Mouse (Mus musculus): Measurements from ENCODE around the gene Smg6. TPM values are rescaled to one million over a fixed set of nuclear protein-coding genes. Genes with fewer than 3 reads are reported as not detected.

Gene Smg6
- total RNA-seq, 2 experiments from 2014 or later: 30.3 to 31.4 TPM

GRCm38 (mm10) chr11:75045822-75046221, 120.2 kb downstream of the Smg6 start:
- DNase-seq (ENCODE audit: low spot score in 2 of 2): no peak

- DNase-seq (ENCODE audit: low spot score in 2 of 2): no peak
These were observed 121.0 kb downstream of the Smg6 start for GRCm38 (mm10) chr11:75046638-75047037.

DNA sequence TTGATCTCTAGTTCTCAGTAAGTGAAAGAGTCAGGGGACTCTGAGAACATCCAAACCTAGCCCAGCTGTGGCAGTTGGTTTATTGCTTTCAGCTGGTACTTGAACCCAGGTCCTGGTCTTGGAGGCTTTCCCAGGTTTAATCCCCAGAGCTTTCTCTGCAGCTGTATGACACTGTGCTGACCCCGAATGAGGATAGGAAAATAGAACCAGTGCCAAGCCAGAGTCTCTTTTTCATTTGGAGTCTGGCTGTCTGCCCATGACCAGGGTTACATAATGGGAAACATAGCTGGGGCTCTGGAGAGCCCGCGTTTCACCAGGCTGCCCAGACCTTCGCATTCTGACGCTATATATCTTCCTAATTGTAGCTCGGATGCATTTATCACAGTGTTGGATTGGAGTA, 121.4 kb downstream of the Smg6 start:
- DNase-seq (ENCODE audit: low spot score in 2 of 2): peak; percentile 53 to 64

GRCm38 (mm10) chr11:75047736-75048407, 122.2 kb downstream of the Smg6 start:
- no peak for DNase-seq (ENCODE audit: low spot score in 2 of 2)

- no peak for DNase-seq (ENCODE audit: low spot score in 2 of 2)
These were observed 123.5 kb downstream of the Smg6 start for GRCm38 (mm10) chr11:75049146-75049545.

- no peak for DNase-seq (ENCODE audit: low spot score in 2 of 2)
These were observed 124.2 kb downstream of the Smg6 start for GRCm38 (mm10) chr11:75049807-75050206.

GRCm38 (mm10) chr11:75051239-75051638, 125.6 kb downstream of the Smg6 start:
- DNase-seq (ENCODE audit: low spot score in 2 of 2): no peak

DNA sequence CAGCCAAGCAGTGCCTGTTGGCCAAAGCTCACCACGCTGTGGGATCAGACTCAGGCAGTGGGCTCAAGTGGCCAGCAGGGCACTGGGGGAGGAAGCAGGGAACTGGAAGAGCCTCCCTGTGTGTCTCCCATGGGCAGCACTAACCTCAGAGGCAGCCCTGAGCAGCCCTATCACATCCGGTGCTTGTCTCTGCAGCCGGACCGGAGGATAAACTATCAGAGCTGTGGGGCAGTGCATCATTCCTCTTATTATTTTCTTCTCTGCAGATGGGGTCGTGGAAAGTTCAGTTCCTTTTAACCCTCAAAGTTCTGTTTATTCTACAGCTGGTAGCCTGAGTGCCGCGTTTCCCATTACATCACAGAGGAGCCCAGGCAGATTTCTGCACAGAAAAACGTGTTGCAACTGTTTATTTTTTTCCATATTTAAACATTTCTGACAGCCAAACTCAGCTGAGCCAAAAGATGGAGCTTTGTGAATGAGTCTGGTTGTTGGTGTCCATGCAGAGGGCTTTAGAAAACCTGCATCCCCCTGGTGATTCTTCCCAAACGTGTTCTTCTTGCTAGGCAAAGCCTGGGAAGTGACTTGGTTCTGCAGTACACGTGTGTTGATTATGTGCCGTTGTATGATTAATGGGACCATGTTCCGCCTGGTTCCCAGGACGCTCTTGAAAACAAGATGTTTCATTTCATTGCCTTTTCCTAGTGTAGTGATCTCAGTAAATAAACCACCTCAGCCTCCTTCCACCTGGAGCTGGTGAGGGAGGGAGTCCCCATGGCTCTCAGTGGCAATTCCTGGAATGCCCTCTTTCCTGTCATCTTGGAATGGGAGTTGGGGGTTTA, 126.3 kb downstream of the Smg6 start:
- no peak for DNase-seq (ENCODE audit: low spot score in 2 of 2)

DNA sequence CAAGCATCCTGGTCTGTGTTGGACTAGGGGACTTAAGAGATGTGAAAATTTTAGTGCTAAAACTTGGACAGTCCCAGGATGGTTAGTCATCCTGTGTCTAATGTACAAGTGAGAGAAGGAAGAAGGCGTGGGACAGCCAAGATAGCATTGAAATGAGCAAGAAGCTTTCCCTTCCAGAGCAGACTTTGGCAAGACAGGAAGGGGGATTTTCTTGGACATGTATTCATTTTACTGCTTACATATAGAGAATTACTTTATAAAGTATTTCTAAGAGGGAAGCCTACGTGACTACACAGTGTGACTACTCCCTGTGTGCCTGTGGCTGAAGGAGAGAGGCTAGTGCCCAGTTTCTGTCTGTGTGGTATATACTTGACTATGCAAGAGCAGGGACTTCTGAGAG, 127.4 kb downstream of the Smg6 start:
- no peak for DNase-seq (ENCODE audit: low spot score in 2 of 2)

DNA sequence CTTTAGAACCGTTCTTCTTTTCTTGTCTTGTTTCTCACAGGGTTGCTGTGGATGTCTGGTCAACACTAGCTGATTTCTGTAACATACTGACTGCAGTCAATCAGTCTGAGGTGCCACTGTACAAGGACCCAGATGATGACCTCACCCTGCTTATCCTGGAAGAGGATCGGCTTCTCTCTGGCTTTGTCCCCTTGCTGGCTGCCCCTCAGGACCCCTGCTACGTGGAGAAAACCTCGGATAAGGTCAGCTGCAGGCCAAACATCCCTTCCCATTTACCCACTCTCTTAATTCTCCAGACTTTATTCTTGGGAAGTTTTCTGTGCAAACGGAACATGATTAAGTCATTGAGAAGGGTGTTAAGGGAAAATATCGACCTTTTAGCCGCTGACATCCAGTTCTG, 128.1 kb downstream of the Smg6 start:
- no peak for DNase-seq (ENCODE audit: low spot score in 2 of 2)

DNA sequence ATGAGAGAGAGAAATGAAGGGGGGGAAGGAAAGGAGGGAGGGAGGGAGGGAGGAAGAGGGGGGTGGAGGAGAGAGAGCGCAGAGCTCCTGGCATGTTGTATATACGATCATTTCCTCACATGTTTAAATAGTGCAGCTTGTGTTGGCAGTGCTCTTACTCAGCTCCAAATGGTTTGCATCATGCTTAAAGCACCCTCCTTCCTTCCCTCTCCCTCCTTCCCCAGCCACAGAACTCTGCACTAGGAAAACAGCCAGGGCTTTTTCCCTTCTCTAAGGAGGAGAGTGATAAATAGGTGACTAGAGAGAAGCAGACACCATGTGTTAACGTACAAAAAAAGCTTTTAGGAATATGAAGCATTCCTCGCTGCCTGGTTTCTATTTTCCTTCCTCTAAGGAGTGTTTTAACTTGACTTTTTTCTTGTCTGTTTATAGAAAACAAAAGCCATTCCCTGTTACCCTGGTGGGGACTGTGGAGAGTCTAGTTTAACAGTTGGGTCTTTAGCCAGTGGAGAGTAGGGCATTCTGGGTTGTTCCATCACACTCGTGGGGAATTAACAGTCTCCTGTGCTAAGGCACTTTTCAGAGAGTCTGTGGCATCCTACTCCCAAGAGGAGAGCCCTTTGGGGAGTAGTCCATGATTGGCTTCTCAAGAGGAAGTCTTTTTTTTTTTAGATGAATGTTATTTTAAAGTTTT, 128.7 kb downstream of the Smg6 start:
- DNase-seq (ENCODE audit: low spot score in 2 of 2): peak; percentile 28 to 34

DNA sequence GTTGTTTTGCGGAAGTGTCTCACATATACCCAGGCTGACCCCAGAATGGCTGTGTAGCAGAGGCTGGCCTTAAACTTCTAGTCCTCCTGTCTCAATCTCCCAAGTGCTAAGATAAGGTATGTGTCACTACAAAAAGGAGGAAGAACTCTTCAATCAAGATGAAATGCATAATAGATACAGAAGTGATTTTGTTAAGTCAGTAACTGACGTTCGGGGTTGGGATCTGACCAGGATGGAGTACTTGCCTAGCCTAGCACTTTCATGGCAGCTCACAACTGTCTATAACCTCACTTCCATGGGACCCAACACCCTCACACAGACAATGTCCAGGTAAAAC, 129.2 kb downstream of the Smg6 start:
- no peak for DNase-seq (ENCODE audit: low spot score in 2 of 2)

- DNase-seq (ENCODE audit: low spot score in 2 of 2): no peak
These were observed 137.0 kb downstream of the Smg6 start for GRCm38 (mm10) chr11:75062650-75063049.

GRCm38 (mm10) chr11:75064266-75064665, 138.6 kb downstream of the Smg6 start:
- DNase-seq (ENCODE audit: low spot score in 2 of 2): no peak

GRCm38 (mm10) chr11:75071352-75071751, 145.7 kb downstream of the Smg6 start:
- DNase-seq (ENCODE audit: low spot score in 2 of 2): no peak

DNA sequence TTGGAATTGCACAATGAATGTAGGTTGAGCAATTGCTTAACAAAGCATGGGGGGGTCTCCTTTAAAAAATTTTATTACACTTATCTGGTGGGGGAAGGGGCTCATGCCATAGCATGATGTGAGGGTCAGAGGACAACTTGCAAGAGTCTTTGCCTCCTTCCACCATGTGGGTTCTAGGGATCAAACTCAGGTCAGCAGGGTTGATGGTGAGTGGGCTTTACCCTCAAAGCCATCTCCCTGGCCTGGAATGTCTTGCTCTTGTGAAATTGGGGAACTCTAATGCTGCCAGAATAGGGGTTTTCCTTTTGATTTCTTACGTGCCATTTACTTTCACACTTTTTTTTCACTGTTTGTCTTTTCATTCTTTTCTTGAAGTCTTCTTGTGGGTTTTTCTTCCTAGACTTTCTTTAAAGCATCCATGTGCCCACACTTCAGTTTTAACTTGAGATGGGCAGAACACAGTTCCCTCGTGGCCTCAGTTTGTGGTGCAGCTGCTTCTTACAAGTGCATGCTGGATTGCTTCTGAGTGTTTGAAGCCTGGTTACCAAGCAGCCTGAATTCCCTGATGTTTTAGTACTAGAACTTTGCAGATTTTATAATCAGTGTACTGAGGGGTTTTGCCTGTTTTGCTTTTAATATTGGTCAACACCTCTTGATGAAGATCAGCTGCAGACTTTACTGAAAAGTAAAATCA, 147.5 kb downstream of the Smg6 start:
- no peak for DNase-seq (ENCODE audit: low spot score in 2 of 2)

DNA sequence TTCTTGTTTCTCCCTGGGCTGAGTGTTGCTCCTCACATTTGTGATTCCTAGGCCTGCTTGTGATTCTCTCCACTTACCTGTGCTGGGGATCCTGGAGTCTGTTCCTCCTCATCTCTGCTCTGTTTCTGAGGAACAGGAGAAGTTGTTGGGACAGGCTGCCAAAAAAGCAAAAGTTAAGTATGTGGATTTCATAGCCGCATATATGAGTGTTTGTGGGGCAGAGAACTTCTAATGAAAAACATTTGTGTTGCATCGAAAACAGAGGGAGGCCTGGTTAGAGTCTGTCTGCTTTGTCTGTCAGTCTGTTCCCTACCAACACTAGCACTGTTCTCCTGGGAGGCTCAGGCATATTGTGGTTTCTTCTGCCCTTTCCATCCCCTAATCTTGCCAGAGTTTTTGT, 148.1 kb downstream of the Smg6 start:
- no peak for DNase-seq (ENCODE audit: low spot score in 2 of 2)

DNA sequence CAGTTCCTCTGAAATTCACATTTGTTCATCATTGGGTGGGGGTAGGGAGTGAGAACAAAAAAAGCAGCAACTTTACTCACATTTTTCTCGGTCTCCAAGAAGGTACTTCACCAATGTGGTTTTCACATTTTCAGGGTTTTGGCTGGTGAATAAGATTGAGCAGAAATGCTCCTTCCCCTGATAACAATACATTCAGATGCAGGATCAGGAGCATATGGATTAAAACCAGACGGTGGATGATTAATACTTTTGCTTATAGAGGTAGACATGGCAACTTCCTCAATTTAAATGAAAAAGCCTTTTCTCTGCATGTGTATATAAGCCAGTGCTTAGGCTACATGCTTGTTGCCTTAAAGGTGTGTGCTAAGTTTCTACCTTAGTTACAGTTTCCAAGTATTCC, 148.9 kb downstream of the Smg6 start:
- no peak for DNase-seq (ENCODE audit: low spot score in 2 of 2)

DNA sequence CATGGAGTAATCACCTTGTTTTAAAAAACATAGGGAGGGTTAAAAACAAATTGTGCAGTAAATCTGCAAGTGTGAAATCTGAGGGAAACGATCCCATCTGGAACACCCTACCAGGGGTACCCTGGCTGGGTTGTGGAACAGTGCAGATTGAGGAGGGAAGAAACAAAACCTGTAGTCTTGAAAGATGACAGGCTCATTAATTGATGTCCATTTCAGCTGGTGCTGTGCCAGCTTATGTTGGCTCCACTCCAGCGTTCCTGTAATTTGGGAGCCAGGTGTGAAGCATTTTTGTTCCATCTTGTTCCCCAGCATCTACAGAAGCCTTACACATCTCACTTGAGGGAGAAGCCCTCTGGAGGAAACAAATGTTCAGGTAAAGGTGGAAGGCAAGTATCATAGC, 153.0 kb downstream of the Smg6 start:
- no peak for DNase-seq (ENCODE audit: low spot score in 2 of 2)

DNA sequence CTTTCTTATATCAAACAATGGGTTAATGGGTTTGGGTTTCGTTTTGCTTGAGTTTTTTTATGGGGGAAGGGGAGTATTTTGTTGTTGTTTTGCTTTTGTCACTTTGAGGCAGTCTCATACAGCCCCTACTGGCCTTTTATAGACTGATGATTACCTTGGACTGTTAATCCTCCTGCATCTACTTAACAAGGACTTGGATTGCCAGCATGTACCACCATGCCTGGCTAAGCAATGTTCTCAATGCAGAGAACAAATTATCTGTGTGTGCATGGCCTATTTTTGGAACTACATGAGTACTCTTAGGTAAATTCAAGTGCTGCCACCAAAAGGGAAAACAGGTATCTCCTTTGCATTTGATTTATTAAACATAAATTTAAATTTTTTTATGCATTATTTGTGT, 157.4 kb downstream of the Smg6 start:
- DNase-seq (ENCODE audit: low spot score in 2 of 2): no peak

DNA sequence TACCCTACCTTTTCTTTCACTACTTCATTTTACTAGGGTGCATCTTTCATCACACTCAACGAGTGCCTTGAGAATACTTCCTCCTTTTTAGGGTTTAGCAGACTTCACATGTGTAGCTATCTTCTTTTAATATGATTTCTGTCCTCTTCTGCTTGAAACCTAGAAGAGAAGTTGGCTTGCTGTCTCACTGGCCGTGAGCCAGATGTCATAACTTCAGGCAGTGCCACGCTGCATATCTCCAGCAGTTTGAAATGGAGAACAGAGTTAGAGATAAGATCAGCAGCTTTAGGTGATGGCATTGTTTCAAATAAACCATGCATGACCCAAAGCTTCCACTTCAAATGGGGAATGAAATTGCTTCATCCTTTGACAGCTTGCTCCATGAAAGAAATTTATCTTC, 166.5 kb downstream of the Smg6 start:
- DNase-seq (ENCODE audit: low spot score in 2 of 2): no peak

DNA sequence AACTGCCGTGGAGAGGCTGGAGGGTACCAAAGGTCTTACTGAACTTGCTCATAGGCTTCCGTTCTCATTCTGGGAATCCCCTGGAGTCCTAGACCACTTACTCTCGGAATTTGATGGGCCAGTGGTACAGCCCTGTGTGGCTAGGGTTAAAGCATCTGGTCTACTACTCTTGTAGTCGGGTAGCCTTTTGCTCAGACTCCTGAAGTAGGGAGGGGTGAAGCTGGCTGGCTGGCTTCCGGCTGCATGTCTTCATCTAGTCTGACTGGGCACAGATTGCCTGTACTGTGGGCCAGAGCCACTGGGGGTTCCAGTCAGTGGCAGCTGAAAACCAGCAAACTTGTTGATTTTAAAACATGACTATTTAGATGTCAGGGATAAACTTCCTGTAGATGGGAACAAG, 167.0 kb downstream of the Smg6 start:
- no peak for DNase-seq (ENCODE audit: low spot score in 2 of 2)
